Mouse (Mus musculus) midbrain, embryonic 14.5 days (tissue): Measurements from ENCODE around the gene Acbd4. TPM values are rescaled to one million over a fixed set of nuclear protein-coding genes. Genes with fewer than 3 reads are reported as not detected.
A peak's percentile ranks its signal among the peaks of the same experiment; 100 is the strongest.

Source experiments
- ATAC-seq: fragments of 200-750 bp; cut with Nextera tagmentation; 2 replicates; pipeline ENCODE4 v1.8.0; 2017; ENCODE audit warnings: moderate number of reproducible peaks, moderate library complexity; ENCODE audit not compliant: low FRiP score, low TSS enrichment
- DNase-seq: peaks from one replicate; pipeline ENCODE4 v3.0.0-alpha.2; 2015
- H3K27ac ChIP-seq: fragments of 300-500 bp; sonication (generic); replicated peaks from 2 replicates; pipeline ENCODE4 v1.5.1; 2014; ENCODE audit warnings: mild to moderate bottlenecking, low read depth, low read length, moderate library complexity
- H3K27me3 ChIP-seq: fragments of 300-500 bp; sonication (generic); 2 replicates; pipeline ENCODE4 v1.6.1; 2014; ENCODE audit warnings: low read length, control low read depth, mixed read lengths; ENCODE audit not compliant: control insufficient read depth, insufficient read depth
- H3K36me3 ChIP-seq: fragments of 300-500 bp; sonication (generic); 2 replicates; pipeline ENCODE4 v1.6.1; 2014; ENCODE audit warnings: low read length, control low read depth; ENCODE audit not compliant: control insufficient read depth, insufficient read depth
- H3K4me1 ChIP-seq: fragments of 300-500 bp; sonication (generic); 2 replicates; pipeline ENCODE4 v1.6.1; 2014; ENCODE audit warnings: mild to moderate bottlenecking, antibody characterized with exemption, low read length, control low read depth; ENCODE audit not compliant: control insufficient read depth, insufficient read depth
- H3K4me2 ChIP-seq: fragments of 300-500 bp; sonication (generic); 2 replicates; pipeline ENCODE4 v1.6.1; 2014; ENCODE audit warnings: mild to moderate bottlenecking, low read length, moderate library complexity
- H3K4me3 ChIP-seq: fragments of 300-500 bp; sonication (generic); replicated peaks from 2 replicates; pipeline ENCODE4 v1.5.1; 2014; ENCODE audit warnings: low read depth, low read length
- H3K9ac ChIP-seq: fragments of 300-500 bp; sonication (generic); replicated peaks from 2 replicates; pipeline ENCODE4 v1.6.1; 2014; ENCODE audit warnings: mild to moderate bottlenecking, low read length, moderate library complexity
- H3K9me3 ChIP-seq: fragments of 300-500 bp; sonication (generic); 2 replicates; pipeline ENCODE4 v1.6.1; 2016; ENCODE audit warnings: low read length, control low read depth, mixed read lengths; ENCODE audit not compliant: control insufficient read depth
- WGBS: fragments of 180-500 bp; shearing (Covaris S2); extraction: QIAGEN DNeasy Blood & Tissue Kit; methylation state at CpG from one replicate; pipeline ENCODE4 v1.1.7; 2014; 5-methylcytosine and 5-hydroxymethylcytosine counted together
- polyA plus RNA-seq: library from polyadenylated mRNA; unstranded; fragments of >200 nt; fragmentation: Nextera tagmentation; extraction: Ambion mirVana; gene quantifications from 2 replicates; pipeline ENCODE4 v1.2.1, GENCODE M21; 2014

Gene Acbd4
- polyA plus RNA-seq, 1 experiment from 2014 or later, result 8.0 TPM

GRCm38 (mm10) chr11:103131701-103132575 lies 30.5 kb downstream of the Acbd4 start, which contains the start of gene Hexim2:
Gene Hexim2 (plus strand): TSS chr11:103132429.
- Histone ChIP-seq H3K9me3 (no peaks in the 10 kb centered on the region), H3K27ac (peak within 1 kb of the TSS; percentile 98), H3K4me1 (peaks cover 38% of the 10 kb centered on the region), H3K4me3 (peak within 1 kb of the TSS; percentile 96), H3K36me3 (no peaks in the 10 kb centered on the region), H3K9ac (peak within 1 kb of the TSS; percentile 100), H3K27me3 (no peaks in the 10 kb centered on the region), H3K4me2 (peak within 1 kb of the TSS; percentile 90)
- under 1% methylated on average over 39 of the region's 39 CpGs for WGBS
- peak; percentile 77 for DNase-seq
- ATAC-seq, result peak; percentile 61

- DNase-seq, result peak; percentile 100
- Histone ChIP-seq H3K9ac (peak overlapping the region; percentile 100), H3K27me3 (no peaks in the 10 kb centered on the region), H3K4me1 (peaks cover 38% of the 10 kb centered on the region), H3K9me3 (no peaks in the 10 kb centered on the region), H3K4me2 (peak overlapping the region; percentile 90), H3K27ac (peak overlapping the region; percentile 98), H3K4me3 (peak overlapping the region; percentile 96), H3K36me3 (no peaks in the 10 kb centered on the region)
- WGBS, result under 1% methylated on average over 58 of the region's 58 CpGs
- peak; percentile 93 for ATAC-seq
Observed at GRCm38 (mm10) chr11:103132576-103133455, 31.3 kb downstream of the Acbd4 start.

- H3K4me2 ChIP-seq, result peak overlapping the region; percentile 61
- peak overlapping the region; percentile 80 for H3K27ac ChIP-seq
- no peaks in the 10 kb centered on the region for H3K9me3 ChIP-seq
- ATAC-seq, result no peak
- H3K36me3 ChIP-seq, result peaks cover 2% of the 10 kb centered on the region
- H3K27me3 ChIP-seq, result no peaks in the 10 kb centered on the region
- peak overlapping the region; percentile 28 for H3K4me3 ChIP-seq
- peaks cover 38% of the 10 kb centered on the region for H3K4me1 ChIP-seq
- H3K9ac ChIP-seq, result peak overlapping the region; percentile 52
- DNase-seq, result no peak
- WGBS, result 49% methylated on average over 6 of the region's 6 CpGs
Observed at GRCm38 (mm10) chr11:103133456-103134185, 32.1 kb downstream of the Acbd4 start.

- Histone ChIP-seq H3K9me3 (no peaks in the 10 kb centered on the region), H3K36me3 (peaks cover 8% of the 10 kb centered on the region), H3K27me3 (no peaks in the 10 kb centered on the region), H3K27ac (peak overlapping the region; percentile 80; the same call in 1 of the 2 replicates), H3K4me1 (peaks cover 38% of the 10 kb centered on the region), H3K9ac (no peak overlapping the region), H3K4me2 (peak overlapping the region; percentile 61), H3K4me3 (no peak overlapping the region)
- 82% methylated on average over 3 of the region's 3 CpGs for WGBS
- DNase-seq, result no peak
- ATAC-seq, result no peak
Observed at GRCm38 (mm10) chr11:103134221-103134620, 32.7 kb downstream of the Acbd4 start.

GRCm38 (mm10) chr11:103136039-103136577 lies 34.6 kb downstream of the Acbd4 start:
- no peaks in the 10 kb centered on the region for H3K9me3 ChIP-seq
- no peak overlapping the region for H3K9ac ChIP-seq
- no peak for DNase-seq
- H3K4me2 ChIP-seq, result no peak overlapping the region
- 90% methylated on average over 8 of the region's 8 CpGs for WGBS
- H3K4me3 ChIP-seq, result no peak overlapping the region
- H3K4me1 ChIP-seq, result peaks cover 29% of the 10 kb centered on the region
- H3K27ac ChIP-seq, result no peak overlapping the region
- H3K36me3 ChIP-seq, result peaks cover 11% of the 10 kb centered on the region
- ATAC-seq, result no peak
- no peaks in the 10 kb centered on the region for H3K27me3 ChIP-seq

- no peaks in the 10 kb centered on the region for H3K9me3 ChIP-seq
- H3K4me2 ChIP-seq, result no peak overlapping the region
- H3K4me1 ChIP-seq, result peaks cover 11% of the 10 kb centered on the region
- ATAC-seq, result no peak
- no peak for DNase-seq
- H3K4me3 ChIP-seq, result no peak overlapping the region
- 0 out of 2 replicates have a peak overlapping the region, but pooled peaks have one; percentile 3 for H3K9ac ChIP-seq
- WGBS, result 85% methylated on average over 14 of the region's 14 CpGs
- H3K27ac ChIP-seq, result no peak overlapping the region
- H3K27me3 ChIP-seq, result no peaks in the 10 kb centered on the region
- H3K36me3 ChIP-seq, result peaks cover 11% of the 10 kb centered on the region
Observed at GRCm38 (mm10) chr11:103139951-103140762, 38.7 kb downstream of the Acbd4 start.

GRCm38 (mm10) chr11:103140763-103141100 lies 39.2 kb downstream of the Acbd4 start:
- Histone ChIP-seq H3K36me3 (peaks cover 11% of the 10 kb centered on the region), H3K27ac (no peak overlapping the region), H3K9me3 (no peaks in the 10 kb centered on the region), H3K4me1 (peaks cover 7% of the 10 kb centered on the region), H3K9ac (0 out of 2 replicates have a peak overlapping the region, but pooled peaks have one; percentile 3), H3K4me3 (no peak overlapping the region), H3K27me3 (no peaks in the 10 kb centered on the region), H3K4me2 (no peak overlapping the region)
- DNase-seq (no peak), ATAC-seq (no peak)
- WGBS, result 61% methylated on average over 6 of the region's 6 CpGs
